Mouse (Mus musculus) right cerebral cortex, adult 2 months (tissue): ENCODE measurements at regions not wholly inside any gene's neighbourhood (a gene's known extent, or its start where the extent isn't known, plus 50 kb on each side); places are given as distances from the start of the nearest gene placed in this dataset.

Experiments used
- DNase-seq, 2 experiments: peaks; one replicate each; pipeline ENCODE4 v3.0.0; 2021 to 2022; ENCODE audit warnings: low spot score in 2 of 2

GRCm38 (mm10) chr13:119140436-119140835, 288.0 kb upstream of the Paip1 start:
- no peak for DNase-seq

DNA sequence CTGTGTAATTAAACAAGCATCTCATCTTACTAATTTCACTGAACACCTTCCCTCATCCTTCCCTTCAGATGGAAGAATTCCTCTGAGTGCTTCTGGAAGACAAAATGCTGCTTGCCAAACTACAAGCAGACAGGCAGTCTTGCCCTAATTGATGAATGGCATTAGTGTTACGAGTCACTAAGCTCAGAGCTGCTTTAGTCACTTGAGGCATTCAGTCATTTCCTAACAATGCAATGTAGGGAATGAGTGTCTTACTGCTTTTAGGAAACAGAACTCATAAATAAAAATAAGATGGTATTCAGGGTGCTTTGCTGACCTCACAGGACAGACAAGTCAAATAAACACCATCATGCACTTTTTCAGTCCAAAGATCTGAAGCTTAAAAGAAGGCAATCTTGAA, 285.1 kb upstream of the Paip1 start:
- no peak for DNase-seq

DNA sequence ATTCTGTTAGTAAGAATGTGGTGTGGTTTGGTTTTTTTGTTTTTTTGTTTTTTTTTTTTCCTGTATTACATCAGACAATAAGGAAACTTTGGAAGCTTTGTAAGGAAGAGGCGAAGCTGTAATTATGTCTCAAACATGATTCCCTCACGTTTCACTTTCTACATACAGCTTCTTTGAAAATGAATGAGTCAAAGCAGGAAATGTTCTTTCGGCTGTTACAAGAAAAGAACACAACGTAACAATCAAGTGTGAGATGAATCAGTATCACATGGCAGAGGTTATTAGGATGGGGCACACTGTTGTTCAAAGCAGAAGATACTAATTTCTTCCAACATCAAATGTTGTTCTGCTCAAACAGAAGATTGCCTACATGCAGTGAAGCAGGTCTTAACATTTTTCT, 282.7 kb upstream of the Paip1 start:
- no peak for DNase-seq

DNA sequence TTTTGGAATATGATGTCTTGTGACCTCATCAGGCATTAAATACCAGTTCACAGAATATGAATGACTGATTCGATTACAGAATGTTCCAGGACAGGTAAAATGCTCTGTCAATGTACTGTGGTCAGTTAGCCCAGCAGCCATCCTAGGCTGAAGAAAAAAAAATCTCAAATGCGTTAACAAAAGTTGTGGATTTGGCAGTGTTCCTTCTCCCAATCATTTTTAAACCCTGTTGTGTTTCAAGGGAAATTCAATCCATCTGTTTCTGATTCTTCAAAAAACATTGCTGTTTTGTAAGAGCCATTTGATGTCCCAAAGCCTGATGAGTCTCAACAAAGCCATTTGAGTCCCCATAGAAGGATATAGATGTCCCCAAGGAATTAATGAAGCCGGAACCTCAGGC, 280.7 kb upstream of the Paip1 start:
- DNase-seq, result no peak

DNA sequence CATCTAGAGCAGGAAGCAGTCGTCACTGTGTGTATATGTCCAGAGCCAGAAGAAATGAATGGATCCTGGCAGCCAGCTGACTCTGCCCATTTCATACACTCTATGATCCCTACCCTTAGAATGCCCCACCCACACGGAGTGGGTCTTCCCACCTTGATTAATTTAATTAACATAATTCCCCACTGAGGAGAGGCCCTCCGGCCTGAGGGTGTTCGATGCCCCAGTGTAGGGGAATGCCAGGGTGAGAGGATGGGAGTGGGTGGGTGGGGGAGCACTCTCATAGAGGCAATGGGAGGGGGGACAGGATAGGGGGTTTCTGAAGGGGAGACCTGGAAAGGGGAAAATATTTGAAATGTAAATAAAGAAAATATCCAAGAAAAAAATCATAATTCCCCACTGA, 279.3 kb upstream of the Paip1 start:
- DNase-seq, result no peak

DNA sequence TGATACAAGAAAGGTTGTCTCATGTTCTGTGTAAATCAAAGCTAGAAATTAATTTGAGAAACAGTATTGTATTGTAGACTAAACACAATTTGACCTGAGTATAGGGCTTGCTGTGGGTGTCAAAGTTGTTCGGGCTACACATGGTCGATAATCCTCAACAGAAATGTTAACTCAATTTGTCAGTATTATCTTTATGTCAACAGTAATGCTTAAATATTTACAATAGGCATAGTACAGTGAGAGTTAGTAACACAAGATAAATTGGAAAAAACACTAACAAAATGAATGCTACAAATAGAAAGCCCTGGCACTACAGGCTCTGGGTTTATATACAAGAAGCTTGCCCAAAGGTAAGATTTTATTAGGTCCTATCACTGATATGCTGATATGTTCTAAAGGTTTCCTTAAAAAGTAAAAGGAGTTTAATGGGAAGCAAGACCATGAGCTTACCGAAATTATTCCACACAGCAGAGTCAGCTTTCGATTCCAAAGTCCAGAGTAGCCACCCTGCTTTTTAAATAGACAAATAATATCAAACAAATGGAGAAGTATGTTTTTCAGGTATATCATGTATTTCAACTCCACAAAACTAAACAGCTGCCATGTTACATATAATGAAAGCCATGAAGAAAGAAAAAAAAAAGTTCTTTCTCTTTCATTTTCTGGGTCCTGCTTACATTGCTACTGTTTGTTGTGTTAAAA, 277.4 kb upstream of the Paip1 start:
- DNase-seq, result no peak

DNA sequence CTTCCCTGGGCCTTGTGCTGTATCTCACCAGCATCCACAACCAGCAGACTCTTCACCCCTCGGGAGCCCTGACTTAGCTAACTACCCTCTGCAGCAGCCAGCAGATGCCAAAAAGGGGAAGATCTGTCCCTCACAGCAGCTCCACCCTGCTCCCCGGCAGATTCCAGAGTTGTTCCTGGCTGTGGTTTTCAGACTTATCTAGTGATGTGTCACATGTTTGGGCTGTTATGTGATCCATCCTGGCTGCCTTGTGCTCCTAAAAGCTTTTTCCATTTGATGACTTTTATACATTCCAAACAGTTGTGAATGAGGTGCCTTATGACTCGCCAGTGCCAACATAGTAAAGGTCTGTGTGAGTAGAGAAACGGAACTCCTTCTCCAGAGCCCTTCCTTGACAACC, 250.6 kb upstream of the Paip1 start:
- DNase-seq, result no peak

- DNase-seq, result no peak
These were observed 250.2 kb upstream of the Paip1 start for GRCm38 (mm10) chr13:119178212-119178611.

DNA sequence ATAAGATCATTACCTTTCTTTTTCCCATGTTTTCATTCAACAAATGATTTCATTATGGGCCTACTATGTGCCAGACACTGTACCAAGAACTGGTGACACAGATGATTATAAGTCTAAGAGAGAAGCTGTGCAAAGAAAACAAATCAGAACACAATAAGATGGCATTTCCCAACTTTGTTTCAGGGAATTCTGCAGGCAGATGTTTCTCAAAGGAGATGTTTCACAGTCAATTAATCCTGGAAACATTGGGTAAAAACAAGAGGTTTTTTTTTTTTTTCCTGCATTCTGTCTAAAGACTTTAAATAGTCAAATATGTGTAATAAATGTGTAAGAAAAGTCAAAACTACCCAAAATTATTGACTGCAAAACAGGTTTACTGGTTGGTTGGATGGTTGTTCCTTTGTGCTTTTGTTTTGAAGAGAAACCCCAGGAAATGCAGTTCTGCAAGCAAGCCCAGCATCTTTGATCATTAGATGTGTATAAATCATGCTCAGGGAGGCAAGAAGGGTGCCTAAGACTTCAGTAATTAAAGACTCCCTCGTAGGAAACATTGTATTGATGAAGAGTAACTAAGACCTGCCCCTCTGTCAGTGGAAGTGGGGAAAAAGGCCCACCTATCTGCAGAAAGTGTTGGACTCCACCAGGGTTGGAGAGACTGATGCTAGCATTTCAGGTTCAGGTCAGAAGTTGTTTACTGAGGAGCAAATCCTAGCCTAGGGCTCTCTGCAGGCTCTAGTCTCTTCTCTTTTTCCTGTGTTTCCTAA, 249.1 kb upstream of the Paip1 start:
- DNase-seq, result no peak

GRCm38 (mm10) chr13:119184322-119184877, 244.0 kb upstream of the Paip1 start:
- DNase-seq, result no peak

DNA sequence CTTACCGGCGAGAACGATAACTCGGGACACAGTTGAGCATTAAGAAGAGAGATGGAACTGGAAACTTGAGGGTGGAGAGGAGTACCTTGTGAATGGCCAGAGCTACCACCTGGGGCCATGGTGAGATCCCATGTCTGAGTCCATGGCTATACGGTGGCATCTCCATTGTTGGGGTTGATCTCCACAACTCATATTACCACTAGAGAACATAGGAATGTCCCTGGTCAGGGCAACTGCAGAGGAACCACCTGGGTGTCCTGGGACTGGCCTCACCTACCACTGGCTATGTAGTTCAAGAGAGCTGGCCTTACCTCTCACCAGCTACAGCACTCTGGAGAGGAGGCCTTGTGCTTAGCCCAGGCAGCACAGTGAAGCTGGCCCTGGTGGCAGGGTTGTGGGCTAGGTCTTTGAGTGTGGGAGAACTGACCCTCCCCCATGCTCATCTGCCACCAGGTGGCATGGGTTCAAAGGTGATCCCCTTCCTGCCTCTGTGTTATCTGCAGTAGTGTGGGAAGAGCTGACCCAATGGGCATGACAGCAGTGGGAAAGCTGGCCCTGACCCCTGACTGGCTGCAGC, 242.7 kb upstream of the Paip1 start:
- DNase-seq, result no peak

DNA sequence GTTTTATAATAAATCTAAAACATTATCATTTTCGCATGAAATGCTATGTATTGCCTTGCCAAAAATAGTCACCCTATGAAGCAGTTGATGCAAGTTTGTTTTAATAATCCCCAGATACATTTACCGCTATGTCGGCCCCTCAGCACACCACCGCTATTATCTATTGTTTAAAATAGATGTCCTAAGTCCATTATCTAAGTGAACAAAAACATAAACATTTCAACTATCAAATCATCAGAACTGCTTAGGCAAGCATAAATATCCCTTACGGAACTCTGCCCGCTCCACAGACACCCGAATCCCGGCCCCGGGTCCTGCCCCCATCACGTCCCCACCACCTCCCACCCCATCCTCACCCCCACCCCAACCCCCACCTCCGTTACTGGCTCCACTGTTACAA, 196.8 kb upstream of the Paip1 start:
- DNase-seq, result no peak

DNA sequence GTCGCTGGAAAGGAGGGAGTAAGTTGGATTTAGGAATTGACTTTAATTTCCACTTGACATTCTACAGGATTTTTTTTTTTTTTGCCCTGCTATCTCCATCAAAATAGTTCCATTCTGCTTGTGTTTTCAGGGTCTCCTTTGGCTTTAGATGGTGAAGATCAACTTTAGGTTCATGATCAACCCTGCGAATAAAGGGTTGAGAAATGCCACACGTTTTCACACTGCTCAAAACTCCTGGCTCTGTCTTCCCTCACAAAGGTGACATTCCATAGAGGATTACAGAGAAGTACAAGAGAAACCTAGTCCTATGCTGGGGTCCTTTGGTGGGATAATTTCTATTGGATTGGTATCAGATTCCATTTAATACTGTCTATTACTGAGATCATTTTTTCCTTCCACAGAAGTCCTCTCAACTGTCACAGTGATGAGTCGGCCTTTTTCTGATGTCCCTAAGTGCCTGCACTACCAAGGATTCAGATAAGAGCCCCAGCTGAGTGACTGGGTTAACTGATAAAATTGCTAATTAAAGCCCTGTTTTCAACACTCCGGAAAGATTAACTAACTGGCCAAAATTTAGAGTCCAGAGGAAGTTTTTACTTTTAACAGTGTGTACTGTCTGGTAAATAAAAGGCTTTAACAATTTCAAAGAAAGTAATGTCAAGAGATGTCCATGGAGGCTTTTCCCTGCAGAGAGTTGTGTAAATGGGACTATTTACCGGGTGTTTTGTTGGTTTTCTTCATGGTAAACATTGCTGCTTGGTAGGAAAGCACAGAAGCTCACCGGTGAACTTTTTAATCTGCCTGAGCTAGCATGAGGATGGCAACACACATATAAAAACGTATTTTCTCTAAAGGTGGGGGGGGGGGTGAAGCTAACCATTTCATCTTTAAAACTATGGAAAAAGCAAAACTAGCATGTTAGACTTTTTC, 196.0 kb upstream of the Paip1 start:
- DNase-seq, result no peak

DNA sequence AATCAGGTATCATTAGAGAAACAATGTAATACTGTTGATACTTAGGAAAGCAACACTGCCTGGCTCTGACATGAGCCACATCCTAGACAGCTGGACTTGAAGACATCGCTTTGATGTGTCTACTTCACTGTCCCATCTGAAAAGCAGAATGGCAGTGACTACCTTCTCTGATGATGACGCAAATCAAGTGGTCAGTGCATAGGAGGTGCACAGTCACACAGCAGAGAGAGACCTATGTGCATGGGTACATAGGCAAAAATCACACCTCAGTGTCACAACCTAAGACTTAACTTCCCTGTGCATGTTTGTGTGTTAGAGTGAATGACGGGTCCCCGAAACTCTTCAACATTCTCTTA, 195.4 kb upstream of the Paip1 start:
- DNase-seq, result no peak

- no peak for DNase-seq
These were observed 194.5 kb upstream of the Paip1 start for GRCm38 (mm10) chr13:119233869-119234268.

DNA sequence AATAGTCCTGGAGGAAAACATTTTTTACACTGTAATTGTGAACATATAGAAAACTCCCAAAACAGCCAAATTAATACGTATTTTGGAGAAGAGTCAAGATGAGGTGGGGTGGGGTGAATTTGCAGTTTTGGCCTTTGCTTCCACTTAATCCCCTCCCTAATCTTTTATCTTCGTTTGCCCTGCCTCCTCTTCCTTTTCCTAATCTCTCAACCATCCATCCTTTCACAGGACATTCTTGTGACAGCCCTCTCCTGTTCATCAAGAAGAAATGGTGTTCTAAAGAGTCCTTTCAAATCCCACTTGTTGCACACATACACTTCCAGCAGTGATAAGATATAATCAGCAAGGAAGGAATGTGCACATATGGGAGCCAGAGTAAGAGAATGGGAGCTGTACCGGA, 186.0 kb upstream of the Paip1 start:
- DNase-seq, result no peak

DNA sequence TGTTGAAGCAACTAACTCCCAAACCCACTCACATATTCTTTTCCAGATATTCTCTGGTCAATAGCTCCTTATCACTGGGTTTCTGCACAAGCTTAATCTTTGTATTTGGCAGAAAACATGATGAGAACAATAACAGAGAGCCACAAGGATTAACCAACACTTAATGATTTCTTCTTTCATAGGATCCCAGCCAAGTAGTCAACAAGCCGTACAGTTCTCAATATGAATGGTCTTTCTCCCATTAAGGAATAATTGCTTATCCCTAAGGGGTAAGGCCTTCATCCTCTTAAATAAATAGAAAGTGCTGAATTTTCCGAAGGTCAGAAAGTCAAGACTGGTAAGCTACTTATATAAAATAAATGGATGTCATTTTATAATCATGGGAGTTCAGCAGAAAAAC, 181.3 kb upstream of the Paip1 start:
- no peak for DNase-seq

DNA sequence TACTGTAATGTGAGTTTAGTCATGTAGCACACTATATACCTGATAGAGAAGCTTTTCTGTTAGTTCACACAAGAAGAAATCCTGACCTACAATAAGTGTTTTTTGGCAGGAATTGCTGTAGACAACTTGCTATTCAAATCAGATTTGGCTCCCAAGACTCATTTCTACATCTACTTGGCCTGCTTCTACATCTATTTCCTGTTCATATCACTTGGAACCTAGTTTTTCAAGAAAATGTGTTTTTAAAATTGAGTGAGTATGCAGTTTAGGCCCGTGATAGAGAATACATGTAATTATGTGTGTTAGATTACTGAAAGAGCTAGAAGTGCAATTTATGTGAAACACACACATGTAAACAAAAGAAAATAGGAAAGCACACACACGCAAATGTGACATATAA, 176.4 kb upstream of the Paip1 start:
- no peak for DNase-seq

DNA sequence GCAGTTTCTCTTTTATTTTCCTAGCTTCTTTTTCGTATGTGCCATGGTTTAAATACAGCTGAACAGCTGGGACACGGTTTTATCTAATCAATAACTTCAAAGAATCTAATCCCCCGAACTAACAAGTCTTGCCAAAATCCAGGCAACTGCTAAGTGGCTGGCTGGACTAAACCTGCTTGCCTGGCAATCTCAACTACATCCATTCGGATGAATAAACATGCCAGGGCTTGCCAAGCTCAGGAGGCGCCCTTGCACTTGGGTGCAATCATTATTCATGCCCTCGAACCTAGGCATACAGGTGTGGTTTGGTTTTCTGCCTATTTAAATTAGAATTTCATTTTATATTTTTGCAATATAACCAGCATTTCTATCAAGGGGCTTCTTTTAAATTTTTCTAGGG, 172.1 kb upstream of the Paip1 start:
- no peak for DNase-seq

- no peak for DNase-seq
These were observed 169.9 kb upstream of the Paip1 start for GRCm38 (mm10) chr13:119258515-119258914.

DNA sequence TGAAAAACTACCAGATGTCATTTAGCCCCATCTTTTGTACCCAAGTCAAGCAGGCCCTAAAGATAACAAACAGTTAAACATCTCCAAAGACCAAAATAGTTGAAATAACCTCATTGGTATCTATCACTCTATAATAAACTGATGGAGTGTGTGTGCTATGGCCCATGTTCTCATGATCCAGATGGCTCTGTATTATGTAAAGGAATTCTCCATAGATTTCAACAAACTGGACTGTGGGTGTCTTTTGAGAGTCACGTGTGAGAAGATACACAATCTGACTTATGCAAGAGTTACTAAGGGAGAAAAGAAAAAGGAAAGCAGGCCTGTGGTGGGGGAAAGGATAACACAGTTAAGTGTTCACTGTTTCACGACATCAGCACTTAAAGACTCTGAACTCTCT, 164.8 kb upstream of the Paip1 start:
- no peak for DNase-seq
